Mouse (Mus musculus) heart, embryonic 12.5 days (tissue): Measurements from ENCODE around the gene Nxph4. TPM values are rescaled to one million over a fixed set of nuclear protein-coding genes. Genes with fewer than 3 reads are reported as not detected.
A peak's percentile ranks its signal among the peaks of the same experiment; 100 is the strongest.

ENCODE experiments used
- ATAC-seq: fragments of 200-750 bp; cut with Nextera tagmentation; 2 replicates; pipeline ENCODE4 v1.8.0; 2017; ENCODE audit warnings: moderate TSS enrichment, moderate library complexity; ENCODE audit not compliant: insufficient number of reproducible peaks, low FRiP score
- H3K27ac ChIP-seq: fragments of 300-500 bp; sonication (generic); 2 replicates; pipeline ENCODE4 v1.5.1; 2016; ENCODE audit warnings: mild to moderate bottlenecking, moderate library complexity; ENCODE audit not compliant: poor library complexity, severe bottlenecking
- H3K27me3 ChIP-seq: fragments of 300-500 bp; sonication (generic); replicated peaks from 2 replicates; pipeline ENCODE4 v1.6.1; 2016; ENCODE audit warnings: mild to moderate bottlenecking, moderate library complexity
- H3K36me3 ChIP-seq: fragments of 300-500 bp; sonication (generic); 2 replicates; pipeline ENCODE4 v1.6.1; 2016; ENCODE audit warnings: mild to moderate bottlenecking, moderate library complexity
- H3K4me1 ChIP-seq: fragments of 300-500 bp; sonication (generic); replicated peaks from 2 replicates; pipeline ENCODE4 v1.6.1; 2016; ENCODE audit warnings: mild to moderate bottlenecking
- H3K4me2 ChIP-seq: fragments of 300-500 bp; sonication (generic); 2 replicates; pipeline ENCODE4 v1.6.1; 2016; ENCODE audit warnings: mild to moderate bottlenecking, moderate library complexity
- H3K4me3 ChIP-seq: fragments of 300-500 bp; sonication (generic); 2 replicates; pipeline ENCODE4 v1.5.1; 2016; ENCODE audit warnings: mild to moderate bottlenecking
- H3K9ac ChIP-seq: fragments of 300-500 bp; sonication (generic); 2 replicates; pipeline ENCODE4 v1.6.1; 2016; ENCODE audit warnings: mild to moderate bottlenecking, moderate library complexity
- H3K9me3 ChIP-seq: fragments of 300-500 bp; sonication (generic); replicated peaks from 2 replicates; pipeline ENCODE4 v1.6.1; 2016; ENCODE audit warnings: mild to moderate bottlenecking, moderate library complexity
- WGBS: fragments of 180-500 bp; shearing (Covaris S2); methylation state at CpG from one replicate; pipeline ENCODE4 v1.1.7; 2016; 5-methylcytosine and 5-hydroxymethylcytosine counted together
- polyA plus RNA-seq: library from polyadenylated mRNA; unstranded; fragments of >200 nt; fragmentation: Nextera tagmentation; extraction: Ambion mirVana; gene quantifications from 2 replicates; pipeline ENCODE4 v1.2.1, GENCODE M21; 2016

The Nxph4 gene
- polyA plus RNA-seq, 1 experiment from 2014 or later: 0.65 TPM

DNA sequence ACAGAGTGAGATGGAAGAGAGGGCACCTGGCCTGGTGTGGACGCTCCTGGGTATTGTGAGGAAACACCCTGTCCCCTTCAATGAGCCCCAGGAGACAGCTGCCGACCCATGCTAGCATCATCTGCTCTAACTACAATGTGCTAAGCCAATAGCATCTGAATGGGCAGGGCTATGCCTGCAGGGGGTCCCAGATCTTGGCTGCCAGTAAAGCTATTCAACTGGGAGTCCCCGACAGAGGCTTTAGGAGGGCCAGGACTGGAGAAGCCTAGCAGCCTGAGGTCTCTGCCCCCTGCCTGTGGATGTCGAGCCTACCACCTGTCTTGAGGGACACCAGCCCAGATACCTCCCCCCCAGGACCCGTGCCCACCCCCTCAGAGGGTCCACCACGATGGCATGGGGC, 8.4 kb upstream of the Nxph4 start:
- Histone ChIP-seq H3K4me3 (no peak overlapping the region), H3K9ac (no peak overlapping the region), H3K4me2 (no peak overlapping the region), H3K9me3 (no peaks in the 10 kb centered on the region), H3K27ac (no peak overlapping the region), H3K27me3 (peaks cover 1% of the 10 kb centered on the region; the same call in 1 of the 2 replicates), H3K4me1 (no peaks in the 10 kb centered on the region), H3K36me3 (peaks cover 80% of the 10 kb centered on the region)
- 49% methylated on average over 6 of the region's 6 CpGs for WGBS
- ATAC-seq: no peak

DNA sequence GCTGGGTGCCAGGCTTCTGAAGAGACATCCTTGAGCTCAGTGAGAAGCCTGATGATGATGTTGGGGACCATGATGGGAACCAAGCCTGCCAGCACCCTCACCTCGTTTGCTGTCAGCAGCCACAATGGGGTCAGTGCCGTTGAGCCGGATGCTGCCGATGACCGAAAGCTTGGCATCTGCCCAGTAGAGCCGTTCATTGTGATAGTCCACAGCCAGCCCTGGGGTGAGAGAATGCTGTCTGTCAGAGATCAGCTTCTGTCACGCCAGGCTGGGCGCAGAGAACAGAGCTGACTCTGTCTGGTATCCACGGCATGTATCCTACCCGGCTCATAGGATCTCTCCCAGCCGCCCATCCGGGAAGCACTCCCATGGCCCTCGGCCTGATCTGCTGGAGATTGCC, 7.7 kb upstream of the Nxph4 start:
- no peak for ATAC-seq
- no peaks in the 10 kb centered on the region for H3K4me1 ChIP-seq
- H3K36me3 ChIP-seq: peaks cover 74% of the 10 kb centered on the region
- H3K9me3 ChIP-seq: no peaks in the 10 kb centered on the region
- H3K27me3 ChIP-seq: peaks cover 5% of the 10 kb centered on the region; the same call in 1 of the 2 replicates
- H3K4me2 ChIP-seq: no peak overlapping the region
- no peak overlapping the region for H3K9ac ChIP-seq
- H3K4me3 ChIP-seq: no peak overlapping the region
- 82% methylated on average over 13 of the region's 13 CpGs for WGBS
- H3K27ac ChIP-seq: no peak overlapping the region

DNA sequence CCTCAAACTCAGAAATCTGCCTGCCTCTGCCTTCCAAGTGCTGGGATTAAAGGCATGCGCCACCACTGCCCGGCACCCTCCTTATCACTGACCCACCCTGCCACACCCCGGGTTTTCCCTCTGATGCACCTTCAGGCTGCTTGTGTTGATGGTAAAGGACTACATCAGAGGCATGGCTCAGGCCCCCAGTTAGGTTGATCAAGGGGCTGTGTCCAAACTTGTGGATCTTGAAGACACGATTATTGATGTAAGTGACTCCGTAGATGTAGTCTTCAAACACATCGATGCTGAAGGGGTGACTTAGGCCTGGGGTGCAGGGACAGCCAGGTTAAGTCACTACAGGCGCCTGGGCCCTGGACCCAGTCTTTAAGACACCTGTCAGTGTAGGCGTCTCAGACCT, 7.2 kb upstream of the Nxph4 start:
- Histone ChIP-seq H3K4me1 (no peaks in the 10 kb centered on the region), H3K27me3 (peaks cover 10% of the 10 kb centered on the region), H3K4me2 (no peak overlapping the region), H3K36me3 (peaks cover 68% of the 10 kb centered on the region), H3K9ac (no peak overlapping the region), H3K4me3 (no peak overlapping the region), H3K9me3 (no peaks in the 10 kb centered on the region), H3K27ac (no peak overlapping the region)
- WGBS: 89% methylated on average over 8 of the region's 8 CpGs
- no peak for ATAC-seq

DNA sequence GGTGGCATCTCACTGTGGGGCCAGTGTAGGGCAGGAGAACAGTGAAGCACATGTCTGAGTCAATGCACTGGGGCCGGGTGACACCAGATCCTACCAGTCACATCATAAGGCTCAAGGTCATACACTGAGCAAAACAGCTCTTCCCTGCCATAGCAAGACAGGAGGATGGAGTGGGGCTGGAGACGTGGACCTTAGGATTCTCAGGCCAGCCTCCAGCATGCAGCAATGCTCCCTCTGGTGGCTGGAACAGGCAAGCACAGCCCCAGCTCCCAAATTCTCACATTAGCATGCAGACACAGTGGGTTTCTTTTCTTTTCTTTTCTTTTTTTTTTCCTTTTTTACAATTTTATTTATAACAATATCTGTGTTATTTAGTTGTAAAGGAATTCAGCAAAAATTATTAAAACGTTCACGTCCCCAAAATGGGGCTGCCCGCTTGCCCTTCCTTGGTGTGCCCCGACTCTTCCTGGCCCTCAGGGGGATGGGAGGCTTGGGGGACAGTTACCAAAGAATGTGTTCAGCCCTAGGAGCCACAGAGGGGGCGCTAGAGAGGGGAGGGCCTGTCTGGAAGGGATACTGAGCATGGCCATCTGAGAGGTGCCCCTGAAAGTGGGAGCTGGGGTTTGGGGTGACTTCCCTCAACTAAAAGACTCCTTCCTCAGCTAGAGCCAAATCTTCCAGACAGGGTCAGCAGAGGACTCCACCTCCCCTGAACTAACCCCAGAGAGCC, 3.7 kb upstream of the Nxph4 start:
- no peak for ATAC-seq

DNA sequence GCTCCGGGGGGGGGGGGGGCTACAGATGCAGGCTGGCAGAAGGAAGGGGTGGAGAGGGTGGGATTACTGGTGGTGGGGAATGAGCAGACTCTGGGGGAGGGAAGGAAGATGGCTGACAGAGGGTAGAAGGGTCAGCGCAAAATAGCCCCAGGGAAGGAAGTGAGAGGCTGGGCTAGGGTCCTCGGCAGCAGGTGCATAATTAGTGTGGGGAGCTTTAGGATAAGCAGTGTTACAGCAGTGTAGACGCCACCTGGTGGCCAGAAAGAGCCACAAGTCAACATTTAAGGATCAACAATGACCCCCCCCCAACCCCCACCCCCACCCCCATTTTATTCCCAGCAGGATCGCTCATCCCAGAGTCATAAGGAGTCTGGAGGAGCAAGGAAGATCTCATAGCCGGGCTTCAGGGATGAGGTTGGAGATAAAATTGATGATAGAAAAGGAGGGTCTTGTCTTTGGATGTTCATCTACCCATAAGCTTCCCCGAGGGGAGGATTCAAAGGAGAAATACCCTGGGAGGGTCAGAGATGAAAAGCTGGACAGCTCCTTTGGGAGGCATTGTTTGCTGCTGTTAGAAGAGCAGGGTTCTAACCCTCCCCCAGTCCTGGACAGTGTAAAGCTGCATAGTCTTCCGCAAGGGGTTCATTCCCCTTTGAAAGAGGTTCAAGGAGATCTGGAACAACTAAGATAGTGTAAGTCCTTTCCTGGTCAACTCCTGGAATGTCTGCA, 2.4 kb upstream of the Nxph4 start:
- H3K9ac ChIP-seq: no peak overlapping the region
- WGBS: 14% methylated on average over 8 of the region's 8 CpGs
- peaks cover 58% of the 10 kb centered on the region for H3K27me3 ChIP-seq
- no peak overlapping the region for H3K4me2 ChIP-seq
- no peak overlapping the region for H3K4me3 ChIP-seq
- no peak for ATAC-seq
- no peak overlapping the region for H3K27ac ChIP-seq
- H3K36me3 ChIP-seq: peaks cover 25% of the 10 kb centered on the region
- no peaks in the 10 kb centered on the region for H3K9me3 ChIP-seq
- peaks cover 16% of the 10 kb centered on the region for H3K4me1 ChIP-seq

More for the DNA sequence above, 3.7 kb upstream of the Nxph4 start:
- no peaks in the 10 kb centered on the region for H3K9me3 ChIP-seq
- H3K4me1 ChIP-seq: peaks cover 16% of the 10 kb centered on the region
- H3K27me3 ChIP-seq: peaks cover 45% of the 10 kb centered on the region
- H3K4me2 ChIP-seq: no peak overlapping the region
- no peak overlapping the region for H3K4me3 ChIP-seq
- H3K27ac ChIP-seq: no peak overlapping the region
- H3K36me3 ChIP-seq: peaks cover 37% of the 10 kb centered on the region
- WGBS: 24% methylated on average over 7 of the region's 7 CpGs
- no peak overlapping the region for H3K9ac ChIP-seq

DNA sequence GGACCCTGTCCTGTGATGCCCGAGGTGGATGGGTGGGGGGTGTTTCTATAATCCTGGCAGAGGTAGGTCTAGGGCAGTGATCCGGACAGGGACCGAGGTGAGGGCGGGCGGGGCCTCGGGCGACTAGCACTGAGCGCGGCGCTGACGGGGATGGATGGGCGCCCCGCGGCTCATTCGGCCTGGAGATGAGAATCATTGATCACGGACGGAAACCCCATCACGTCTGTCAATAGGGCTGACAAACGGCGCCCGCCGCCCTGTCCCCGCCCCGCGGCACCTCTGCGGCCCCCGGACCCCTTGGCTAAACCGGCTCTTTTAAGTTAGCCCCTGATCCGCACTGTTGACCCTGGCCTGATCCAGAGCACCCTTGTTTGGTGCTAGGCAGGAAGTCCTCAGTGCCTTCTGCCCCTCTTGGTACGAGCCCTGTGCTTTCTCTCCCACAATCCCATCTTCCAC, 598 bp upstream of the Nxph4 start:
- no peak for ATAC-seq
- peak overlapping the region; percentile 48 for H3K4me3 ChIP-seq
- H3K4me2 ChIP-seq: peak overlapping the region; percentile 84
- 1% methylated on average over 30 of the region's 30 CpGs for WGBS
- H3K9ac ChIP-seq: no peak overlapping the region
- no peak overlapping the region for H3K27ac ChIP-seq
- H3K27me3 ChIP-seq: peaks cover 76% of the 10 kb centered on the region
- H3K9me3 ChIP-seq: no peaks in the 10 kb centered on the region
- H3K36me3 ChIP-seq: peaks cover 8% of the 10 kb centered on the region; the same call in 1 of the 2 replicates
- peaks cover 16% of the 10 kb centered on the region for H3K4me1 ChIP-seq

DNA sequence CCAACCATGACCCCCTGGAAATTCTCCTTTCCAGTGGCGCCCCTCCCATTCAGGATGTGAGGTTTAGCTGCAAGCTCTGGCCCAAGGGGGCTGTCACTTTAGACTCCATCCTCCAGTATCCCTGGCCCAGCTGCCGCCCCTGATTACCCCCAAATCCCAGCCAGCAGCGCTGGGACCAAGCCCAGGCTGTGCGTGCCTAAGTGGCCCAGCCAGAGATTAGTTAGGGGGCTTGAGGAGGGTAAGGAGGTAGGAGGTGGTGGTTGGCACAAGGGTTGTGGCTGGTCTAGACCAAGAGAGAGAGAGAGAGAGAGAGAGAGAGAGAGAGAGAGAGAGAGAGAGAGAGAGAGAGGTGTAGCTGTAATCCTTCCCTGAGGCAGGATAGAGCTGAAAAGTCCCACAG, 2.8 kb downstream of the Nxph4 start:
- WGBS: under 1% methylated on average over 4 of the region's 4 CpGs
- Histone ChIP-seq H3K9me3 (no peaks in the 10 kb centered on the region), H3K27ac (no peak overlapping the region), H3K4me1 (peaks cover 18% of the 10 kb centered on the region), H3K4me2 (no peak overlapping the region), H3K4me3 (no peak overlapping the region), H3K9ac (no peak overlapping the region), H3K36me3 (no peaks in the 10 kb centered on the region), H3K27me3 (peaks cover 100% of the 10 kb centered on the region)
- ATAC-seq: no peak

DNA sequence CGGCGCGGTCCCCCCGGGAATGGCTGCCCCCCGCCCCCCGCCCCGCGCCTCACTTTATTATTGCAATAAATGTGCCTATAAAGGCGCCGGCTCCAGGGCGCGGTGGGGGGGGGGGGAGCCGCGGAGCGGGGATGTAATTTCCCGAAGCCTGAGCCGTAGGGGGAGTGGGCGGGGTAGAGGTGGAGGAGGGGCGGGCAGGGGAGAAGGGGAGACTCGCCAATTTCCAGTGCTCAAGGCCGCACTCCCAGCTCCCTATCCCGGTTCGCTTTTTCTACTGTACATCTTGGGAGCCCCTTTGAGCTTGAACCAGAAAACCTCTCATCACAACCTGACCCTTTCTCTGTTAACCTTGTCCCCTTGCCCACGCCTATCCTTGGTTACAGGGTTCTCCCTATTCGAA, 3.4 kb downstream of the Nxph4 start:
- Histone ChIP-seq H3K4me3 (no peak overlapping the region), H3K27me3 (peaks cover 100% of the 10 kb centered on the region), H3K9ac (no peak overlapping the region), H3K4me1 (peaks cover 24% of the 10 kb centered on the region), H3K9me3 (no peaks in the 10 kb centered on the region), H3K4me2 (peak overlapping the region; percentile 17; the same call in 1 of the 2 replicates), H3K27ac (no peak overlapping the region), H3K36me3 (no peaks in the 10 kb centered on the region)
- 3% methylated on average over 18 of the region's 25 CpGs for WGBS
- ATAC-seq: no peak

DNA sequence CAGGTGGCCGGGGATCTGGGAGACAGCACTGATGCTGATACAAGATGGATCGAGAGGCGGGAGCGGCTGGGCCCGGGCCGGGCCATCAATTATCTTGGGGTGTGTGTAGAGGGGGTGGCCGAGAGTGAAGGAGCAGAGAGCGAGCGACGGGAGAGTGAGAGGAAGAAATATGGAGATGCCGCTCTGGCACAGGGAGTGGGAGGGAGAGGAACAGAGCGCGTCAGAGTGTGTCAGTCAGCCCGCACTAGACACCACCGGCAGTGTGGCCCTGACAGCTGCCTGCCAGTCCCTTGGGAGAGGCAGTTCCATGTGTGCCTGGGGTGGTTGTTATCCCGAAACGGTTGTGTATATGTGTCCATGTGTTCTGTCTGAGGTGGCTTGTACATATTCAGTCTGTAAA, 6.9 kb downstream of the Nxph4 start:
- Histone ChIP-seq H3K4me3 (no peak overlapping the region), H3K27me3 (peaks cover 96% of the 10 kb centered on the region), H3K4me2 (no peak overlapping the region), H3K27ac (no peak overlapping the region), H3K9ac (no peak overlapping the region), H3K36me3 (no peaks in the 10 kb centered on the region), H3K4me1 (peaks cover 12% of the 10 kb centered on the region), H3K9me3 (no peaks in the 10 kb centered on the region)
- ATAC-seq: no peak
- WGBS: 4% methylated on average over 17 of the region's 17 CpGs

DNA sequence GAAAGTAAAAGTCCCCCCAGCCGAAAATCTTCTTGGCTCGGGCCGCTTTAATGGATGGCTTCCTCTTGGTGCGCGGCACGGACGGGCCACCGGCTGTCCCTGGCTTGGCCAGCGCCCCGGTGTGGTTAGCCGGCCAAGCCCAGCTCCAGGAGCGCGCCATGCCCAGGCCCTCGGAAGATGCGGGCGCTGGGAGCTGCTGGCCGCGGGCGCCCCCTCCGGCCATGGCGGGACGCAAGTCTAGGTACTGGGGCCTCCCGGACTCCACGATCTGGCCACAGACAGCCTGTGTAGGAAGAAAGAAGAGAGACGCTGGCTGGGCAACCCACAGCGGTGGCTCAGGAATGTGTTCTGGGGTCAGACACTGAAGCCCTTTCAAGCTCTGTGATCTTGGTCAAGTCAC, 7.7 kb downstream of the Nxph4 start:
- ATAC-seq: no peak
- Histone ChIP-seq H3K4me2 (peak overlapping the region; percentile 65), H3K9ac (peak overlapping the region; percentile 21; the same call in 1 of the 2 replicates), H3K27me3 (peaks cover 88% of the 10 kb centered on the region), H3K36me3 (no peaks in the 10 kb centered on the region), H3K4me3 (peak overlapping the region; percentile 38), H3K4me1 (peaks cover 13% of the 10 kb centered on the region), H3K27ac (no peak overlapping the region), H3K9me3 (no peaks in the 10 kb centered on the region)
- WGBS: 0% methylated on average over 26 of the region's 26 CpGs

DNA sequence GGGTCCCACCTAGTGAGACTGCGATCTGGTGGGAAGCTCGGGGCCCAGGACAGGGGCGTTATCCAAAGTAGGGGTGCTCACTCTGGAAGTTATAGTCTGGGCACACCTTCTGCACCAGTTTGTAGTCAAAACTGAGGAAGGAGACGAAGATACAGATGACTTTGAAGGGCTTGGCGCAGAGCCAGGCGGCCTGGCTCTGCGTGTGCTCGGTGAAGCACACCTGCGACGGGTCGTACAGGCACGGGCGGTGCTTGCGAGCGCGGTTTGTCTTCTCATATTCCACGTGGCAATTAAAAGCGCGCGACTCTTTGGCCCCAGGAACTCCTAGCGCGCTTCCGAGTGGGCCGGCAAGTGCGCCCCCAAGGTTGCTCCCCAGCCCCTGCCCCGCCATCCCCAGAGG, 8.3 kb downstream of the Nxph4 start:
- Histone ChIP-seq H3K4me3 (peak overlapping the region; percentile 38), H3K9ac (0 out of 2 replicates have a peak overlapping the region, but pooled peaks have one; percentile 21), H3K4me2 (peak overlapping the region; percentile 65), H3K27me3 (peaks cover 82% of the 10 kb centered on the region), H3K36me3 (no peaks in the 10 kb centered on the region), H3K9me3 (no peaks in the 10 kb centered on the region), H3K27ac (no peak overlapping the region), H3K4me1 (peaks cover 20% of the 10 kb centered on the region)
- ATAC-seq: no peak
- 3% methylated on average over 26 of the region's 26 CpGs for WGBS
